Mouse (Mus musculus): Measurements from ENCODE around the gene Ndufs1.

DNA sequence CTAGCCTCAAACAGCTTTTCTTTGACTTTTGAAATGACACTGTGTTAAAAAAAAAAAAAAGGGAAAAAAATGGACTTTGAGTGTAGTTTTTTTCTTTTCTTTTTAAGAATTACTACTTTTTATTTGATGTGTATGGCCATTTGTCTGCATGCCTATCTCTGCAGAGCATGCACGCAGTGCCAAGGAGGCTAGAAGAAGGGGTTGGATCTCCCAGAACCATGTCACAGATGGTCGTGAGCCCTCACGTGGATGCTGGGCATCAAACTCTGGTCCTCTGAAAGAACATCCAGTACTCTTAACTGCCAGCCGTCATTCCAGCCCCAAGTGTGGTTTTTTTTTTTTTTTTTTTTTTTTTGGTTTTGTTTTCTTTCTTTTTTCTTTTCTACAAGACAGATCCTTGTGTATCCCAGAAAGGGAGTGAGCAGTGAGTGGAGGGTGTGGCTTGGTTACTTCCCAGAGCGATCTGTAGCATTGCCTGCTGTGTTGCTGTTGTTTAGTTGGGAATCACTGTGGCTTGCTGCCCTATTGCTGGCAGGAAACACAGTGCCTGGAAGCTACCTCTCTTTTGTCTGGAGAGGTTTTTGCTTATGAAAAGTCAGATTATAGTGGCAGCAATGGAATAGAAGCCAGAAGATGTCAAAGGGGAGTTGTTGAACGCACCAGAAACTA lies 33.4 kb upstream of the Ndufs1 start:
- no peak for TF ChIP-seq CTCF (conservative IDR thresholded peaks at IDR 0.05; ENCODE audit: insufficient read depth, insufficient read length, low read depth, low read length)
- TF ChIP-seq POLR2A (IDR thresholded peaks at IDR 0.05; ENCODE audit: low read depth, low read length): no peak

Measured in kidney, adult 2 months (tissue).